Comparison of ENCODE assay signal across 9 mouse cellular contexts in the genomic region with DNA sequence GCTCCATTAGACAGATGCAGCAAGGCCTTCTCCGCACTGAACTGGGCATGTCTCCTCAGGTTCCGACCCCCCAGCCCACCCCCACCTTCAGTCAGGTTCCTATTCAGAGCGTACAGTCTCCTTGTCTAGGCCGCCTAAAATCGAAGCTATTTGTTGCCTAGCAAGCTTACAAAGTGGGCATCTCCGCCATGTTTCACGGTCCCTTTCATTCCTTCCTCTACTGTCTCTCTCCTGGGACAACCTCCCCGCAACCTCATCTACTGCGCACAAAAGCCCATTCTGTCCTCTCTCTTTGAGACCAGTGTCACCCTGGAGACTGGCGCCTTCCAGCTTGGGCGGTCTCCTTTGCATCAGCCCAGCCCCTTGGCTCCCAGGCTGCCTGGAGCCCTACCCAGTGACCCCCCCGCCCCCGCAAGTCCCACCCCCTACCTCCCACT.
DNase-seq lines count a peak whose midpoint lies in the region; ATAC-seq lines count a peak whose summit lies in the region.
"Had no signal": no experiment of that assay in that cellular context is flagged by ENCODE, and none has a peak within 500 bp of the region (broad histone marks: within the 10 kb centered on the region; RNA-seq: fewer than 3 reads in every experiment).

No protein-coding gene starts in this region.

- H3K4me2 ChIP-seq in heart, embryonic 12.5 days = no peak overlapping the region
- 0 out of 2 replicates have a peak overlapping the region, but pooled peaks have one; percentile 3 for H3K4me2 ChIP-seq in hindbrain, embryonic 15.5 days
- peak overlapping the region; percentile 21; the same call in 1 of the 2 replicates for H3K4me2 ChIP-seq in neural tube, embryonic 13.5 days

- no peak overlapping the region for H3K27ac ChIP-seq in heart, embryonic 12.5 days (ENCODE audit: poor library complexity, severe bottlenecking)
- peak overlapping the region; percentile 86 for H3K27ac ChIP-seq in hindbrain, embryonic 15.5 days (replicated peaks)
- H3K27ac ChIP-seq in neural tube, embryonic 13.5 days (replicated peaks) = peak overlapping the region; percentile 93

- no peaks in the 10 kb centered on the region for H3K27me3 ChIP-seq in heart, embryonic 12.5 days (replicated peaks)
- H3K27me3 ChIP-seq in hindbrain, embryonic 15.5 days = no peaks in the 10 kb centered on the region
- no peaks in the 10 kb centered on the region for H3K27me3 ChIP-seq in neural tube, embryonic 13.5 days

- peaks cover 12% of the 10 kb centered on the region for H3K4me1 ChIP-seq in heart, embryonic 12.5 days (replicated peaks)
- H3K4me1 ChIP-seq in hindbrain, embryonic 15.5 days (replicated peaks) = peaks cover 21% of the 10 kb centered on the region; the same call in 1 of the 2 replicates
- H3K4me1 ChIP-seq in neural tube, embryonic 13.5 days (replicated peaks) = peaks cover 34% of the 10 kb centered on the region

- H3K9ac ChIP-seq in heart, embryonic 12.5 days = no peak overlapping the region
- no peak overlapping the region for H3K9ac ChIP-seq in hindbrain, embryonic 15.5 days
- 0 out of 2 replicates have a peak overlapping the region, but pooled peaks have one; percentile 5 for H3K9ac ChIP-seq in neural tube, embryonic 13.5 days

- no peaks in the 10 kb centered on the region for H3K9me3 ChIP-seq in heart, embryonic 12.5 days (replicated peaks)
- H3K9me3 ChIP-seq in hindbrain, embryonic 15.5 days = no peaks in the 10 kb centered on the region
- H3K9me3 ChIP-seq in neural tube, embryonic 13.5 days = no peaks in the 10 kb centered on the region

- DNase-seq in heart, adult 11 months = peak; percentile 66
- DNase-seq in embryo, embryonic 9.5 days (ENCODE audit: extremely low spot score) = peak; percentile 22
- no peak for DNase-seq in kidney, postnatal 36 days
- DNase-seq in ovary, postnatal 36 days (ENCODE audit: low spot score) = no peak
- DNase-seq: lung, adult 2 months had no signal

- WGBS in heart, embryonic 12.5 days = 80% methylated on average over 13 of the region's 13 CpGs
- WGBS in hindbrain, embryonic 15.5 days = 17% methylated on average over 13 of the region's 13 CpGs
- 22% methylated on average over 13 of the region's 13 CpGs for WGBS in neural tube, embryonic 13.5 days

- no peak for ATAC-seq in heart, embryonic 12.5 days (ENCODE audit: insufficient number of reproducible peaks, low FRiP score)
- ATAC-seq in hindbrain, embryonic 15.5 days (ENCODE audit: low FRiP score, low read depth) = peak; percentile 87
- ATAC-seq in neural tube, embryonic 13.5 days (ENCODE audit: low read depth) = peak; percentile 86
- no peak for ATAC-seq in erythroblast, adult 5-6 weeks (replicated peaks; ENCODE audit: low FRiP score, poor library complexity, severe bottlenecking)

- H3K36me3 ChIP-seq in heart, embryonic 12.5 days = no peaks in the 10 kb centered on the region
- H3K36me3 ChIP-seq in hindbrain, embryonic 15.5 days = no peaks in the 10 kb centered on the region
- no peaks in the 10 kb centered on the region for H3K36me3 ChIP-seq in neural tube, embryonic 13.5 days

- no peak overlapping the region for H3K4me3 ChIP-seq in heart, embryonic 12.5 days
- no peak overlapping the region for H3K4me3 ChIP-seq in hindbrain, embryonic 15.5 days
- no peak overlapping the region for H3K4me3 ChIP-seq in neural tube, embryonic 13.5 days

Comparison
In these comparisons a context has a peak if more than half of its experiments do, and no peak if none do; other contexts are left out.
1. DNase-seq: peak in heart, adult 11 months (single experiment) and embryo, embryonic 9.5 days (single experiment); none in kidney, postnatal 36 days (0 of 2) and ovary, postnatal 36 days (single experiment).
2. ATAC-seq: peak in hindbrain, embryonic 15.5 days (single experiment) and neural tube, embryonic 13.5 days (single experiment); none in heart, embryonic 12.5 days (single experiment) and erythroblast, adult 5-6 weeks (single experiment).